Mouse (Mus musculus) erythroblast, embryonic 14.5 days (primary cell): Measurements from ENCODE around the gene Itsn1. TPM values are rescaled to one million over a fixed set of nuclear protein-coding genes. Genes with fewer than 3 reads are reported as not detected.

Experiments used
- H3K27me3 ChIP-seq: 2 replicates; pipeline ENCODE4 v1.6.1; 2012; ENCODE audit warnings: inconsistent platforms; ENCODE audit not compliant: control insufficient read depth
- H3K36me3 ChIP-seq: 2 replicates; pipeline ENCODE4 v1.6.1; 2012; ENCODE audit warnings: mild to moderate bottlenecking, inconsistent platforms; ENCODE audit not compliant: control insufficient read depth
- H3K4me1 ChIP-seq: 2 replicates; pipeline ENCODE4 v1.6.1; 2012; ENCODE audit warnings: inconsistent platforms; ENCODE audit not compliant: control insufficient read depth
- H3K4me3 ChIP-seq: replicated peaks from 2 replicates; pipeline ENCODE3; 2012; ENCODE audit warnings: moderate library complexity, mild to moderate bottlenecking, inconsistent platforms
- H3K9me3 ChIP-seq: 2 replicates; pipeline ENCODE4 v1.6.1; 2012; ENCODE audit warnings: low read length, inconsistent platforms, mixed read lengths; ENCODE audit not compliant: control insufficient read depth
- GATA1 ChIP-seq: IDR thresholded peaks from 2 replicates; pipeline ENCODE4 v1.6.1; 2012; ENCODE audit warnings: low read length, inconsistent platforms, mixed read lengths
- TAL1 ChIP-seq: IDR thresholded peaks from 3 replicates; pipeline ENCODE4 v1.6.1; 2012; ENCODE audit warnings: low read length, inconsistent platforms, mixed read lengths
- polyA plus RNA-seq: library from polyadenylated mRNA; stranded (reverse); fragments of >175 nt; gene quantifications from 2 replicates; pipeline ENCODE4 v1.2.3, GENCODE M21; 2012

The Itsn1 gene
- polyA plus RNA-seq, 1 experiment = 31.5 TPM

GRCm38 (mm10) chr16:91727433-91727832 is 1.6 kb upstream of the Itsn1 start:
- peaks cover 55% of the 10 kb centered on the region for H3K4me1 ChIP-seq
- no peak for TF ChIP-seq GATA1
- TF ChIP-seq TAL1 = no peak
- H3K27me3 ChIP-seq = peaks cover 35% of the 10 kb centered on the region
- H3K9me3 ChIP-seq = peaks cover 3% of the 10 kb centered on the region; the same call in 1 of the 2 replicates
- H3K4me3 ChIP-seq = peak overlapping the region; percentile 70
- H3K36me3 ChIP-seq = peaks cover 37% of the 10 kb centered on the region

- Histone ChIP-seq H3K9me3 (peaks cover 3% of the 10 kb centered on the region; the same call in 1 of the 2 replicates), H3K4me3 (peak within 1 kb of the TSS; percentile 70), H3K36me3 (peaks cover 33% of the 10 kb centered on the region), H3K27me3 (peaks cover 44% of the 10 kb centered on the region), H3K4me1 (peaks cover 54% of the 10 kb centered on the region)
- TF ChIP-seq TAL1 (no peak), GATA1 (no peak)
Measured at GRCm38 (mm10) chr16:91728123-91729065, 687 bp upstream of the Itsn1 start, which contains the start of gene Cryzl1. TSS of gene Cryzl1 (minus strand) at chr16:91728975.

DNA sequence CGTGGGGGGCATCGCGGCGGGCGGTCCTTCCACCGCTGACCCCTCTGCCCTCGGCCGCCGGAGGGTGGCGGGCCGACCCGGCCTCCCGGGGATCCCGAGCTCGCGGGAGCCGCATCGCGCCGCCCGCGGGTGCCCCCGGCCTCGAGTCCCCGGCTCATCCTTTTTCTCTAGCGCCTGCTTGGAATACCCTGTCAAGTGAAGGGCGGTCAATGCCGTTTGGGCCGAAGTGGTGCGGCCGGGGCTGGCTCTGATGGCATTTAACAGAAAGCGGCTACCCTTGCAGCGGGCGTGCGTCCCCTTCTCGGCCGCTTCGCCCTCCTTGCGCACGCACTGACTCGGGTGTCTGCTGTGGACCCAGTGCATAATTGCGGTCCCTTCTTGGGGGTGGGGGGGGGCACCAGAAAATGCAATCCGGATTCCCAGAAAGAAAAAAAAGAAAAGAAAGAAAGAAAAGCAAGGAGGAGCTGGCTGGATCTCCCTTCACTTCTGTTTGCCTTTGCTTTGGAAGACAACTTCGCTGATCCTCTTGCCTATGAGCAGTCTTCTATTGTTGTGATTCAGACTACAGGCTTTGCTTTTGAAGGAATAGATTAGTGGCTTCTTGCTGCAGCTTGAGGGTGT is 850 bp downstream of the Itsn1 start:
- peaks cover 60% of the 10 kb centered on the region for H3K27me3 ChIP-seq
- TF ChIP-seq GATA1 (no peak), TAL1 (no peak)

GRCm38 (mm10) chr16:91730446-91730845 is 1.4 kb downstream of the Itsn1 start:
- Histone ChIP-seq H3K4me1 (peaks cover 44% of the 10 kb centered on the region), H3K9me3 (peaks cover 3% of the 10 kb centered on the region; the same call in 1 of the 2 replicates), H3K36me3 (peaks cover 18% of the 10 kb centered on the region), H3K4me3 (peak overlapping the region; percentile 70), H3K27me3 (peaks cover 65% of the 10 kb centered on the region)
- TF ChIP-seq TAL1 (no peak), GATA1 (no peak)

More for the DNA sequence above, 850 bp downstream of the Itsn1 start:
- peaks cover 3% of the 10 kb centered on the region; the same call in 1 of the 2 replicates for H3K9me3 ChIP-seq
- H3K4me3 ChIP-seq = peak overlapping the region; percentile 70
- peaks cover 44% of the 10 kb centered on the region for H3K4me1 ChIP-seq
- H3K36me3 ChIP-seq = peaks cover 21% of the 10 kb centered on the region

GRCm38 (mm10) chr16:91732816-91733215 is 3.7 kb downstream of the Itsn1 start:
- no peaks in the 10 kb centered on the region for H3K36me3 ChIP-seq
- H3K4me1 ChIP-seq = peaks cover 23% of the 10 kb centered on the region
- H3K9me3 ChIP-seq = peaks cover 3% of the 10 kb centered on the region; the same call in 1 of the 2 replicates
- no peak overlapping the region for H3K4me3 ChIP-seq
- peaks cover 89% of the 10 kb centered on the region for H3K27me3 ChIP-seq
- TF ChIP-seq GATA1 (no peak), TAL1 (no peak)

GRCm38 (mm10) chr16:91734771-91735170 is 5.7 kb downstream of the Itsn1 start:
- peaks cover 7% of the 10 kb centered on the region for H3K4me1 ChIP-seq
- TF ChIP-seq GATA1 (no peak), TAL1 (no peak)
- peaks cover 2% of the 10 kb centered on the region; the same call in 1 of the 2 replicates for H3K9me3 ChIP-seq
- no peaks in the 10 kb centered on the region for H3K36me3 ChIP-seq
- peaks cover 89% of the 10 kb centered on the region for H3K27me3 ChIP-seq
- no peak overlapping the region for H3K4me3 ChIP-seq

- Histone ChIP-seq H3K9me3 (no peaks in the 10 kb centered on the region; the same call in 1 of the 2 replicates), H3K4me3 (no peak overlapping the region), H3K27me3 (peaks cover 83% of the 10 kb centered on the region), H3K36me3 (no peaks in the 10 kb centered on the region), H3K4me1 (no peaks in the 10 kb centered on the region)
- TF ChIP-seq TAL1 = no peak
- TF ChIP-seq GATA1 = no peak
Measured at GRCm38 (mm10) chr16:91736046-91736816, 7.2 kb downstream of the Itsn1 start.

GRCm38 (mm10) chr16:91738505-91738904 is 9.4 kb downstream of the Itsn1 start:
- Histone ChIP-seq H3K9me3 (no peaks in the 10 kb centered on the region), H3K36me3 (no peaks in the 10 kb centered on the region), H3K4me3 (no peak overlapping the region), H3K27me3 (peaks cover 64% of the 10 kb centered on the region), H3K4me1 (no peaks in the 10 kb centered on the region)
- no peak for TF ChIP-seq TAL1
